Mouse (Mus musculus) forebrain, embryonic 12.5 days (tissue): ENCODE measurements at regions not wholly inside any gene's neighbourhood (a gene's known extent, or its start where the extent isn't known, plus 50 kb on each side); places are given as distances from the start of the nearest gene placed in this dataset.

Source experiments
- ATAC-seq: fragments of 200-750 bp; cut with Nextera tagmentation; 2 replicates; pipeline ENCODE4 v1.8.0; 2017; ENCODE audit warnings: moderate TSS enrichment; ENCODE audit not compliant: low FRiP score
- H3K27ac ChIP-seq: fragments of 300-500 bp; sonication (generic); 2 replicates; pipeline ENCODE4 v1.5.1; 2016; ENCODE audit warnings: mild to moderate bottlenecking
- H3K27me3 ChIP-seq: fragments of 300-500 bp; sonication (generic); 2 replicates; pipeline ENCODE4 v1.6.1; 2016; ENCODE audit warnings: mild to moderate bottlenecking
- H3K36me3 ChIP-seq: fragments of 300-500 bp; sonication (generic); replicated peaks from 2 replicates; pipeline ENCODE4 v1.6.1; 2016; ENCODE audit warnings: mild to moderate bottlenecking
- H3K4me1 ChIP-seq: fragments of 300-500 bp; sonication (generic); 2 replicates; pipeline ENCODE4 v1.6.1; 2016
- H3K4me2 ChIP-seq: fragments of 300-500 bp; sonication (generic); 2 replicates; pipeline ENCODE4 v1.6.1; 2016; ENCODE audit warnings: mild to moderate bottlenecking, moderate library complexity
- H3K4me3 ChIP-seq: fragments of 300-500 bp; sonication (generic); replicated peaks from 2 replicates; pipeline ENCODE4 v1.5.1; 2016; ENCODE audit warnings: mild to moderate bottlenecking
- H3K9ac ChIP-seq: fragments of 300-500 bp; sonication (generic); 2 replicates; pipeline ENCODE4 v1.6.1; 2016; ENCODE audit warnings: mild to moderate bottlenecking
- H3K9me3 ChIP-seq: fragments of 300-500 bp; sonication (generic); 2 replicates; pipeline ENCODE4 v1.6.1; 2016
- WGBS: fragments of 180-500 bp; shearing (Covaris S2); methylation state at CpG from one replicate; pipeline ENCODE4 v1.1.7; 2016; 5-methylcytosine and 5-hydroxymethylcytosine counted together

DNA sequence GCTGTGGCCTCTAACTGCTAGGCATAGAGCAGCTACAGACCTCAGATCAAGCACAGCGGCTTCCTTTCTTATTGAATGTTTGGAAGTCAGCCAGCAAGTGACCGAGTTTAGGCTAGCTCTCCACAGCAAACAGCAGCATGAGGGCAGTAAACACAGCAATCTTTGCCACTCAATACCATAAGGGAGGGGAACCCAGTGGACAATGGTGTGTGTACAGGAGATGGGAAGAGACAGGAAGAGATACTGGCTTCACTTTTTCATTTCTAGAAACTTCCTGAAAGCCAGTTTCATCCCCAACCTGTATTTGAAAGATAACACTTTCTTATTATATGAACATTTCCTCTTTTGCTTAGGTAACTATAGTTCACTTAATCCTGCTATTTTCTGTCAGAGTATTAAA is 1284.9 kb upstream of the Lrrc6 start:
- Histone ChIP-seq H3K9me3 (no peaks in the 10 kb centered on the region), H3K36me3 (no peaks in the 10 kb centered on the region), H3K27ac (no peak overlapping the region), H3K4me3 (no peak overlapping the region), H3K9ac (no peak overlapping the region), H3K4me1 (no peaks in the 10 kb centered on the region), H3K4me2 (no peak overlapping the region), H3K27me3 (no peaks in the 10 kb centered on the region)
- no peak for ATAC-seq
- 72% methylated on average over 2 of the region's 2 CpGs for WGBS

DNA sequence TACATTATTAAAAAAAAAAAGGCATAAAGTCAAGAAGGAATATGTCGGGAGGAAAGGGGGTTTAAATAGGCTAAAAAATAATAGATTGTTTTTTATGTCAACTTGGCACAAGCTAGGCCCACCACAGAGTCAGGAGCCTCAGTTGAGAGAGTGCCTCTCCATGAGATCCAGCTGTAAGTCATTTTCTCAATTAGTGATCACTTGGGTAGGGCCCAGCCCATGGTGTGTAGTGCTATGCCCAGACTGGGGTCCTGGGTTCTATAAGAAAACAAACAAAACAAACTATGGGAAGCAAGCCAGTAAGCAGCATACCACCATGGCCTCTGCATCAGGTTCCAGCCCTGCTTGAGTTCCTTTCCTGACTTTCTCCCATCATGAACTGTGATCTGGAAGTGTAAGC is 1283.0 kb upstream of the Lrrc6 start:
- Histone ChIP-seq H3K27ac (no peak overlapping the region), H3K9me3 (no peaks in the 10 kb centered on the region), H3K36me3 (no peaks in the 10 kb centered on the region), H3K4me1 (no peaks in the 10 kb centered on the region), H3K4me3 (no peak overlapping the region), H3K4me2 (no peak overlapping the region), H3K27me3 (no peaks in the 10 kb centered on the region), H3K9ac (no peak overlapping the region)
- WGBS: 80% methylated on average over 1 of the region's 1 CpGs
- no peak for ATAC-seq

DNA sequence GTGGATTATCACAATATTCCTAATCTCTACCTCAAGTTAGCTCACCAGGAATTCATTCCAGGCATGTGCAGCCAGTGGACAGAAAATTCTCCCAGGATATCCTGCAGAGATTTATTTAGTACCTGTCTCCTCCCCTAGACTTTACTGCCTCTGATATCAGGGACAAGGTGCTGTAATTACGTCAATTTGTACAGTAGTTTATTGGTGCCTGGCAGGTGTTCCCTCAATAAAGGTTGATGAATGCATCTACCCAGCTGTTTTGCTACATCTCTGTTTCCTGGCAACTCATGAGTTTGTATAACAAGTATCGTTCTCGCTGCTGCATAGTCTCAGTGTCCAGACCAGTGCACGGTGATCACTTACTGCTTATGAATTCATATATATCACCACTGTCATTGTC is 1281.8 kb upstream of the Lrrc6 start:
- H3K4me2 ChIP-seq: no peak overlapping the region
- no peak overlapping the region for H3K27ac ChIP-seq
- no peaks in the 10 kb centered on the region for H3K27me3 ChIP-seq
- H3K4me1 ChIP-seq: no peaks in the 10 kb centered on the region
- H3K4me3 ChIP-seq: no peak overlapping the region
- H3K36me3 ChIP-seq: no peaks in the 10 kb centered on the region
- no peaks in the 10 kb centered on the region for H3K9me3 ChIP-seq
- 88% methylated on average over 4 of the region's 4 CpGs for WGBS
- ATAC-seq: no peak
- H3K9ac ChIP-seq: no peak overlapping the region

DNA sequence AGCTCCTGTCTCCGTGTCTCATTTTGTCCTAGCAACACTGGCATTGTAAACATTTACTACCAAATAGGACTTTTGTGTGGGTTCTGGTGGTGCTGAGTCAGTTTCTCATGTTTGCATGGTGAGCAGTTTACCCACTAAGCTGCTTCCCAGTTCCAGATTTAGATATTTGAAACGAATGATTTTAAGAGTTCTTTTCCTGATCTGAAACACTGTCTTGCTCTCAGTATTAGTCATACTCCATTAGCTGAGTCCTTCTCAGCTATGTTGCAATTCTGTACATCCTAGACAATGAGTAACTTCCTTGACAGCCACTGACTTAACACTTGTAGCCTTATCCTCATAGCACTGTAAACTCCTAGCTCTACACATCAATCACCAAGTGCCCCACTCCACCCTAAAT is 1280.1 kb upstream of the Lrrc6 start:
- no peak for ATAC-seq
- Histone ChIP-seq H3K4me3 (no peak overlapping the region), H3K36me3 (no peaks in the 10 kb centered on the region), H3K4me1 (no peaks in the 10 kb centered on the region), H3K9me3 (no peaks in the 10 kb centered on the region), H3K27me3 (no peaks in the 10 kb centered on the region), H3K27ac (no peak overlapping the region), H3K9ac (no peak overlapping the region), H3K4me2 (no peak overlapping the region)
- WGBS: 91% methylated on average over 2 of the region's 2 CpGs

DNA sequence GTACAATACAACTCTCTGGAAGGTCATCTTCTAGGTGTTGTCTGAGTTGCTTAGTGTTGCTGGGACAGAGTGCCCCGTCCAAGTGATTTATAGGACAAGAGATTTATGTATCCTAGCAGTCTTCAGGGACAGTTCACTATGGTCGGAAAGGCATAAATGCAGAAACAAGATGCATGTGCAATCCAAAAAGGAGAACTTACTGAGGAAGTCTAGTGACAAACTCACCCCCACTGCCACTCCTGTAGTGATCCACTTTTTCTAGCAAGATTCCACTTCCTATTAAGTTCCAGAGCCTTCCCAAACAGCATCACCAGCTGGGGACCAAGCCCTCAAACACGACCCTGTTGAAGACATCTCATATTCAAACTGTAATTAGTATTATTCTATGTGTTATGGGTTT is 1266.9 kb upstream of the Lrrc6 start:
- H3K4me3 ChIP-seq: no peak overlapping the region
- 84% methylated on average over 3 of the region's 3 CpGs for WGBS
- no peak overlapping the region for H3K9ac ChIP-seq
- H3K4me1 ChIP-seq: no peaks in the 10 kb centered on the region
- H3K36me3 ChIP-seq: no peaks in the 10 kb centered on the region
- no peak overlapping the region for H3K4me2 ChIP-seq
- no peak for ATAC-seq
- no peaks in the 10 kb centered on the region for H3K27me3 ChIP-seq
- no peak overlapping the region for H3K27ac ChIP-seq
- no peaks in the 10 kb centered on the region for H3K9me3 ChIP-seq

DNA sequence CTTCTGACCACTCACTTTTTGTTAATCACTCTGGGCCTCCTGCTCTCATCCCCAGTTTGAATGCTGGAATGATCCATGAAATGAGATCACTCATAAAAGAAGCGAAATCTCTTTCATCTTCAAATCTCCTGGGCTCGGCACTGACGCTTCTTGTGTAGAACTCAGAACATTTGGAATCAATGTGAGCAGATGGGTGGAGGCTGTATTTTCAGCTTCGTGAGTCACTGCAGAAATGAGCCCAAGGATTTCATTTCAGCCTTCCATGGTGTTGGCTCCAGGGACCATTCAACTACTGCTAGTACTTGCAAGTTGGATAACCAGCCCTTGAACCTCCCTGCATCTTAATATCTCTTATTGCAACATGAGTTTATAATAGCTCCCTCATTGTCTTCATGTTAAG is 1258.5 kb upstream of the Lrrc6 start:
- Histone ChIP-seq H3K4me3 (no peak overlapping the region), H3K9me3 (no peaks in the 10 kb centered on the region), H3K4me1 (no peaks in the 10 kb centered on the region), H3K27me3 (no peaks in the 10 kb centered on the region), H3K27ac (no peak overlapping the region), H3K9ac (no peak overlapping the region), H3K36me3 (no peaks in the 10 kb centered on the region), H3K4me2 (no peak overlapping the region)
- 75% methylated on average over 4 of the region's 4 CpGs for WGBS
- no peak for ATAC-seq

DNA sequence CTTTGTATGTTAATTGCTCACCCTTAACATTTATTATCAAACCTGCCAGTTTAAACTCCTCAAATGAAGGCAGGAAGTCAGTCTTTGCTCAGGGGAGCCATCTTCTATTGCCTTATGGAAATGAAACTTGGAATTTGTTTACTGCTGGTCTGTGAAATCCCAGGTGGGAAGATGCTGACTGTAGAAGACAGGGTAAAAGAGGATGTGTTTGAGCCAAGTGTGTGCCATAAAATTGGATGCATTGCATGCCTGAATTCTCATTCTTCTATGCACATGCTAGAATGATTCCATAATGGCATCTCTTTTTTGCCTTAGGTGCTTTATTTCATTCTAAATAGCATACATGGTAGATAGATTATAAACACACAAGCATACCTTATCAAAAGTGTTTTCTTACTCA is 1249.9 kb upstream of the Lrrc6 start:
- H3K4me2 ChIP-seq: no peak overlapping the region
- H3K36me3 ChIP-seq: no peaks in the 10 kb centered on the region
- H3K9ac ChIP-seq: no peak overlapping the region
- no peak for ATAC-seq
- no peaks in the 10 kb centered on the region for H3K4me1 ChIP-seq
- H3K27me3 ChIP-seq: no peaks in the 10 kb centered on the region
- H3K9me3 ChIP-seq: no peaks in the 10 kb centered on the region
- no peak overlapping the region for H3K4me3 ChIP-seq
- no peak overlapping the region for H3K27ac ChIP-seq

DNA sequence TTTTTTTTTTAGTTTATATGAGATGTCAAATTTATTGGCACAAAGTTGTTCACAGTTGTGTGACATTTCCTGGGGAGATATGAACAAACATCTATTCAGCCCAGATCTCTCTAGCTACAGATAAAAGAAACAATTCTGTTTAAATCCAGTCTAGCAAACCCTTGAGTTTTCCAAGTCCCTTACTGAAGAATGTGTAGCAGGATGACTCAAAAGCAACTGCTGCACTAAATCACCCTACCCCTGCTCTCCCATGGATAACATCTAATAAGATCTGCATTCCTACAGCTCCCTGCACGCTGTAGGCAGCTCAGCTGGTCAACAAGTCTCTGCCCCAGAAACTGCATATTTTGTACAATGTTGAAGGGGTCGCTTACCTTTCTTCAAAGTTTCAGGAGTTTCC is 1242.6 kb upstream of the Lrrc6 start:
- no peak for ATAC-seq
- H3K36me3 ChIP-seq: no peaks in the 10 kb centered on the region
- no peak overlapping the region for H3K27ac ChIP-seq
- no peak overlapping the region for H3K4me2 ChIP-seq
- no peaks in the 10 kb centered on the region for H3K27me3 ChIP-seq
- no peak overlapping the region for H3K4me3 ChIP-seq
- H3K4me1 ChIP-seq: no peaks in the 10 kb centered on the region
- no peak overlapping the region for H3K9ac ChIP-seq
- 69% methylated on average over 2 of the region's 2 CpGs for whole genome bisulfite sequencing
- H3K9me3 ChIP-seq: no peaks in the 10 kb centered on the region

DNA sequence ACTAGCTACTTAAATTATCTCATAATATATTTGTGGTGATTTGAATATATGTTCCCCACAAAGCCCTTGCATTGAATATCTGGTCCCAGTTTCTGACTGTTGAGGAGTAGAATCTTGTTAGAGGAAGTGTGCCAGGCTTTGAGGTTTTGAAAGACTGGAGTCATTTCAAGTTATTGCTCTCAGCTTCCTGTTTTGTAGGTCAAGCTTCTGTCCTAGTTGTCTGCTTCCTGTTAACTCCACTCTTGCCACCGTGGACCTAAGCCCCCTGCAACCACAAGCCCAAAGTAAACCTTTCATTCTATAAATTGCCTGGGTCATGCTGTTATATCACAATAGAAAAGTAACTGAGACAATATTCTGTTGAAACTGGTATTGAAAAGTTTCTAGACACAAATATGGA is 1232.3 kb upstream of the Lrrc6 start:
- ATAC-seq: no peak
- H3K9me3 ChIP-seq: no peaks in the 10 kb centered on the region
- H3K4me2 ChIP-seq: no peak overlapping the region
- no peak overlapping the region for H3K4me3 ChIP-seq
- no peaks in the 10 kb centered on the region for H3K4me1 ChIP-seq
- H3K27me3 ChIP-seq: no peaks in the 10 kb centered on the region
- H3K36me3 ChIP-seq: no peaks in the 10 kb centered on the region
- no peak overlapping the region for H3K9ac ChIP-seq
- H3K27ac ChIP-seq: no peak overlapping the region
- 65% methylated on average over 1 of the region's 1 CpGs for WGBS

DNA sequence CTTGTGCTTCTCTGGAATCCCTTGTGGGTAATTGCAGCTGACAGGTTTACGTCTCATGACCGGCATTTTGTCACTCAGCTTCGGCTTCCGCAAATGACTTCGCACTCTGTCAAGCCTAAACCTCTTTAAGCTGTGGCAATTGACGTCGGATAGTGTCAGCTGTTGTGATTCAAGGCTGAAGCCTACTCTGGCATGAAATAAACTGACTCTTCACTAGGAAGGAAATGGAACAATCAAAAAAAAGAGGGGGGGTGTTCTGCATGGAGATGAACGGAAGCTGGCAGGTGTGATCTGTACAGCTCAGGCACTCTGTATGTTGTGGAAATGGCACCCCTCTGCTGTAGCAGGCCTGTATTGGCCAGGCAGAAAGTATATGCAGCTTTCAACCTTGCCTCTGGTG is 1228.8 kb upstream of the Lrrc6 start:
- no peak overlapping the region for H3K27ac ChIP-seq
- peak; percentile 51; the same call in 1 of the 2 replicates for ATAC-seq
- H3K9ac ChIP-seq: no peak overlapping the region
- 86% methylated on average over 8 of the region's 8 CpGs for WGBS
- H3K4me3 ChIP-seq: no peak overlapping the region
- H3K4me2 ChIP-seq: no peak overlapping the region
- H3K4me1 ChIP-seq: no peaks in the 10 kb centered on the region
- H3K9me3 ChIP-seq: no peaks in the 10 kb centered on the region
- no peaks in the 10 kb centered on the region for H3K36me3 ChIP-seq
- H3K27me3 ChIP-seq: no peaks in the 10 kb centered on the region

DNA sequence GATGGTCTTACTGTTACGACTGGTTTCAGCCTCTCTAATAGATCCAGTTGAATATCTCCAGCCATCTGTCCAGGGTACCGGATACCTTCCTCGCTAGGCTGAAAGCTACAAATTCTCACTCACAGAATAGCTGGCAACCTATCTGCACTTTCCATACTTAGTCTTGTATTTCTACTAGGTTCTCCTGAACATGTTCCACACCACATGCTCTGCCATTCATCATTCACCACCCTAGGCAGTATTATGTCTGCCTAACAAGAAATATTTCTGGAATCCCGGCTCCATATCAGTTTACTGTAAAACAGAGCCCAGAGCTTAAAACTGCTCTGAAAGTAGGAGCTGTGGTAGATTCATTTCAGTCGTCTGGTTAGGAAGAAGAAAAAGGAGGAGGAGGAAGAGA is 1224.5 kb upstream of the Lrrc6 start:
- ATAC-seq: no peak
- H3K36me3 ChIP-seq: no peaks in the 10 kb centered on the region
- H3K4me1 ChIP-seq: no peaks in the 10 kb centered on the region
- WGBS: 86% methylated on average over 5 of the region's 5 CpGs
- H3K9ac ChIP-seq: no peak overlapping the region
- no peak overlapping the region for H3K27ac ChIP-seq
- no peak overlapping the region for H3K4me3 ChIP-seq
- no peaks in the 10 kb centered on the region for H3K27me3 ChIP-seq
- H3K4me2 ChIP-seq: no peak overlapping the region
- H3K9me3 ChIP-seq: no peaks in the 10 kb centered on the region

DNA sequence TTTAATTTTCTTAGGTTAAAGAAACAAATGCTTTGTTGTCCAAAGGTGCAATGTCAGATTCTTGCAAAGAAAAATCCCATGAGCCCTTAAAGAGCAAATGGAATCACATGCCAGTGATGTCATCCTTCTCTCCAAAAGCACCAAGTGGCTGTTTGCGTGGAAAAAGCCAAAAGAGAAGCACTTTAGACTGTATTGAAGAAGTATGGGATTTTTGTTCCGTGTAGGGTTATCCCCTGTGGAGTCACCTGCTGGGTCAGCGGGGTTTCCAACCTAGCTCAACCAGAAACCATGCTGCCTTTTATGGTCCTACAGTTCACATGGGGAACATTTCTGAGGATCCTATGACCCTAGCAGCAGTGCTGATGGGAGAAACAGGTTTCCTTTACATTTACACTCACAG is 1213.5 kb upstream of the Lrrc6 start:
- no peaks in the 10 kb centered on the region for H3K27me3 ChIP-seq
- no peaks in the 10 kb centered on the region for H3K4me1 ChIP-seq
- no peak overlapping the region for H3K4me3 ChIP-seq
- H3K4me2 ChIP-seq: no peak overlapping the region
- no peak overlapping the region for H3K9ac ChIP-seq
- WGBS: 67% methylated on average over 3 of the region's 3 CpGs
- H3K27ac ChIP-seq: no peak overlapping the region
- H3K9me3 ChIP-seq: no peaks in the 10 kb centered on the region
- no peak for ATAC-seq
- H3K36me3 ChIP-seq: no peaks in the 10 kb centered on the region

DNA sequence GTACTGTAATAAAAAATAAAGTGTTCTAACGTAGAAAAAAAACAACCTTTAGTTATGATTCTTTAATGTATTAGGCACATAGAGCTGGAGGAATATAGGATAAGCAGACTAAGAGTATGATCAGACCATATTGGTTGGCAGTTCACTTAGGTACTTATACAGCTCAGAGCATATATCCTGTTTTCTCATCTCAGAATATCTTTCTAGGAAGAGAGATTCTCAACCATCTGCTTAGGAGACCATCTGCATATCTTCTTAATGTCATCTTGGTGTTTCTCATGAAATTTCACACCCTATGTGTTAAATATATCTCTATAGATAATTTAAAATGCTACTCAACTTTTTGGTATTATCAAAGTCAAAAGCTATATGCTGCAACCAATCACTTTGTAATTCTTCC is 1185.4 kb upstream of the Lrrc6 start:
- 69% methylated on average over 1 of the region's 1 CpGs for WGBS
- no peaks in the 10 kb centered on the region for H3K27me3 ChIP-seq
- no peak for ATAC-seq
- no peak overlapping the region for H3K9ac ChIP-seq
- no peaks in the 10 kb centered on the region for H3K9me3 ChIP-seq
- no peak overlapping the region for H3K27ac ChIP-seq
- no peaks in the 10 kb centered on the region for H3K36me3 ChIP-seq
- H3K4me1 ChIP-seq: no peaks in the 10 kb centered on the region
- no peak overlapping the region for H3K4me2 ChIP-seq
- H3K4me3 ChIP-seq: no peak overlapping the region

DNA sequence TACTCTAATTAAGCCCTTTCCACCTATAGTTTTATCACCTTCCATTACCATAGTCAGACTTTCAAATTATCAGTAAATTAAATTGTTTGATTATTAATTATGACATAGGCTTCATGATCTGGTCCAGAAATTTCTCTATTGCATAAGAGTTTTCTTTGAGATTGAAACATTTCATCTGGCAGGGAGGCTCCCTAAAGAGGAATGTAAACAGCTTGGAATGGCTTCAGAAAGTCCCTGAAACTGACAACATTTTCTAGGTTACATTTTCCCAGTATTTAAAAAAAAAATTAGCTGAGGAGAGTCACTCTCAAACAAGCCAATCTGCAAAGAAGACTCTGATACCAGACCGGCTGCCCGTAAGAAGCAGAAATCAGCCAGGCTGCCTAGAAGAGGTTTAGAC is 1172.6 kb upstream of the Lrrc6 start:
- Histone ChIP-seq H3K36me3 (no peaks in the 10 kb centered on the region), H3K4me2 (no peak overlapping the region), H3K4me3 (no peak overlapping the region), H3K27me3 (no peaks in the 10 kb centered on the region), H3K27ac (no peak overlapping the region), H3K9ac (no peak overlapping the region), H3K4me1 (no peaks in the 10 kb centered on the region), H3K9me3 (no peaks in the 10 kb centered on the region)
- WGBS: 92% methylated on average over 2 of the region's 2 CpGs
- ATAC-seq: no peak
